Mouse (Mus musculus) CH12.LX (cell line): ENCODE results near the gene Ano1.

Experiments used
- EP300 ChIP-seq: IDR thresholded peaks from 2 replicates; pipeline ENCODE4 v1.6.1; 2011; ENCODE audit warnings: low read length, improper control_type of control experiment
- MYC ChIP-seq: IDR thresholded peaks from 2 replicates; pipeline ENCODE4 v1.6.1; 2011; ENCODE audit warnings: low read depth, mild to moderate bottlenecking, improper control_type of control experiment, low read length
- UBTF ChIP-seq: IDR thresholded peaks from 2 replicates; pipeline ENCODE4 v1.6.1; 2012; ENCODE audit warnings: low read depth, mild to moderate bottlenecking, inconsistent platforms, low read length, improper control_type of control experiment, moderate library complexity

- TF ChIP-seq MYC (no peak), UBTF (no peak), EP300 (no peak)
Measured at GRCm38 (mm10) chr7:144663566-144663965, 88.2 kb downstream of the Ano1 start.
